Mouse (Mus musculus) ES-Bruce4 (cell line): ENCODE measurements around the gene Runx2.

Experiments
- CTCF ChIP-seq: IDR thresholded peaks from one replicate; pipeline ENCODE4 v1.8.1; 2011; ENCODE audit warnings: low read depth, low read length
- POLR2A ChIP-seq: IDR thresholded peaks from one replicate; pipeline ENCODE4 v1.8.1; 2011; ENCODE audit warnings: low read length; ENCODE audit not compliant: insufficient read depth

- no peak for TF ChIP-seq POLR2A
- no peak for TF ChIP-seq CTCF
These were observed 215.5 kb downstream of the Runx2 start for GRCm38 (mm10) chr17:44599132-44599531.
